Mouse (Mus musculus) megakaryocyte-erythroid progenitor cell, adult 5-6 weeks (primary cell): ENCODE results near the gene Npat. TPM values are rescaled to one million over a fixed set of nuclear protein-coding genes. Genes with fewer than 3 reads are reported as not detected.
A peak's percentile ranks its signal among the peaks of the same experiment; 100 is the strongest.

Experiments
- ATAC-seq: replicated peaks from 2 replicates; pipeline ENCODE4 v1.8.0; 2016; ENCODE audit warnings: mild to moderate bottlenecking, inconsistent platforms; ENCODE audit not compliant: severe bottlenecking, poor library complexity, low FRiP score, low TSS enrichment
- total RNA-seq, 2 experiments: library from RNA; stranded (forward) in 1 of 2; stranded (reverse) in 1 of 2; fragments of 200-1000, 215-1000 nt in 1 of 2; fragments of >200 nt in 1 of 2; fragmentation: Nextera tagmentation in 1 of 2; gene quantifications; 2 replicates each; pipeline ENCODE4 v1.2.3; 2014 to 2017

The Npat gene
- total RNA-seq, 2 experiments from 2014 or later: 32.4 to 37.5 TPM

GRCm38 (mm10) chr9:53607816-53608215, 71.0 kb downstream of the Npat start:
- ATAC-seq: no peak

GRCm38 (mm10) chr9:53609306-53609967, 72.6 kb downstream of the Npat start:
- no peak for ATAC-seq

GRCm38 (mm10) chr9:53609968-53610781, 73.3 kb downstream of the Npat start, which contains the start of gene Acat1:
TSS of gene Acat1 (minus strand) at chr9:53610382.
- peak; percentile 99 for ATAC-seq

DNA sequence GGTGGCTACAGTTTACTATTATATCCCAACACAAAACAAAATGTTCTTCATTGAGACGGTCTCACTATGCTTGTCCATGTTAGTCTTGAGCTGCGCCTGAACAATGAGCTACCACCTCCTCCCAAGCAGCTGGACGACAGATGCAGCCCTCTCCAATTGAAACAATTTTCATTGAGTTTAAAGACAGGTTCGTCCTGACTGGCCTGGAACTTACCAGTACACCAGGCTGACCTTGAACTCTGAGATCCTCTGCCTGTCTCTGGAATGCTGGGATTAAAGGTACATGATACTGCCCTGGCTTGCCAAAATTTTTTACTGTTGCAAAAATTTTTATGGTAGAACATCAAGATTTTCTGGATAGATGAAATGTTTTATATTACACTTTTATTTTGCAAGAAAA, 77.4 kb downstream of the Npat start:
- no peak for ATAC-seq

GRCm38 (mm10) chr9:53615246-53615645, 78.4 kb downstream of the Npat start:
- no peak for ATAC-seq

Other genes with a start within 250 kb of the Npat start
- not detected in 2 replicates for gene Exph5, start 235.4 kb upstream of the Npat start, total RNA-seq (2014; fragmentation: Nextera tagmentation)
- not detected in 2 replicates for gene Exph5, start 235.4 kb upstream of the Npat start, total RNA-seq (2017)
- gene Kdelc2, start 153.0 kb upstream of the Npat start, total RNA-seq (2014; fragmentation: Nextera tagmentation): 1.6 and 1.7 TPM in 2 replicates
- gene Kdelc2, start 153.0 kb upstream of the Npat start, total RNA-seq (2017): 0.94 and 4.5 TPM in 2 replicates
- not detected in 2 replicates for gene 4930550C14Rik, start 134.7 kb upstream of the Npat start, total RNA-seq (2014; fragmentation: Nextera tagmentation)
- 0.38 and 0.84 TPM in 2 replicates for gene 4930550C14Rik, start 134.7 kb upstream of the Npat start, total RNA-seq (2017)
- 39.4 and 41.7 TPM in 2 replicates for gene Atm, start 307 bp upstream of the Npat start, total RNA-seq (2014; fragmentation: Nextera tagmentation)
- gene Atm, start 307 bp upstream of the Npat start, total RNA-seq (2017): 48.3 and 66.9 TPM in 2 replicates
- gene Acat1, start 73.3 kb downstream of the Npat start, total RNA-seq (2014; fragmentation: Nextera tagmentation): 59.3 and 61.2 TPM in 2 replicates
- 51.1 and 62.7 TPM in 2 replicates for gene Acat1, start 73.3 kb downstream of the Npat start, total RNA-seq (2017)
- gene Cul5, start 133.0 kb downstream of the Npat start, total RNA-seq (2014; fragmentation: Nextera tagmentation): 32.0 and 37.9 TPM in 2 replicates
- 83.3 and 86.8 TPM in 2 replicates for gene Cul5, start 133.0 kb downstream of the Npat start, total RNA-seq (2017)
- gene Rab39, start 169.2 kb downstream of the Npat start, total RNA-seq (2014; fragmentation: Nextera tagmentation): not detected in 2 replicates
- gene Rab39, start 169.2 kb downstream of the Npat start, total RNA-seq (2017): not detected in 2 replicates
- gene Slc35f2, start 234.5 kb downstream of the Npat start, total RNA-seq (2014; fragmentation: Nextera tagmentation): 3.2 and 3.3 TPM in 2 replicates
- gene Slc35f2, start 234.5 kb downstream of the Npat start, total RNA-seq (2017): 1.6 and 2.7 TPM in 2 replicates